Mouse (Mus musculus): ENCODE data around the gene Ggn. TPM values are rescaled to one million over a fixed set of nuclear protein-coding genes. Genes with fewer than 3 reads are reported as not detected.
"Not testable (repeated sequence)": the region's sequence is repeated elsewhere in the genome, so short reads cannot be mapped to it uniquely, and the experiment has no call there.

The Ggn gene
- polyA plus RNA-seq, 1 experiment: 16.0 TPM

DNA sequence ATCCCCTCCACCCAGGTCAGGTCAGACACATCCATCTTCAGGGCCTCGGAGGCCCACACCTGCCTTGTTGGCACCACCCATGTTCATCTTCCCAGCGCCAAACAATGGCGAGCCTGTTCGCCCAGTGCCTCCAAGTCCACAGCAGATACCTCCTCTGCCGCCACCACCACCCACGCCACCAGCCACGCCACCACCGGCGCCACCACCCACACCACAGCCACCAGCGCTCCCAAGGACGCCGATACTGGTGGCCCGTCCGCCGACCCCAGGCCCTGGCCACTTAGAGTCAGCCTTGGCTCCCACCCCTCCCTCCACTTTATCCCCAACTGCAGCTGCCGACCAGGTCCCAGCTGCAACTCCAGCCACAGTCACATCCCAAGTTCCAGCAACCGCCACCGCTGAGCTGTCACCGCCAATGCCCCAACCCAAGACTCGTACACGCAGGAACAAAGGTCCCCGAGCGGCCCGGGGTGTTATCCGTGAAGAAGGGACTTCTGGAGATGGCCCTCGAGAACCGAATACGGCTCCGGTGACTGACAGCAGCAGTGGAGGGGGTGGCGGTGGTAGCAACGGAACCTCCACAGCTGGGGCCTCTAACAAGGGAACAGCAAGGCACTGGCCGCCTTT, 2.5 kb downstream of the Ggn start:
- H3K4me1 ChIP-seq: peaks cover 80% of the 10 kb centered on the region
- peaks cover 59% of the 10 kb centered on the region for H3K36me3 ChIP-seq (replicated peaks; ENCODE audit: low read length)
- peaks cover 2% of the 10 kb centered on the region for H3K27me3 ChIP-seq (replicated peaks)
- no peak for TF ChIP-seq GATA1 (IDR thresholded peaks at IDR 0.05; ENCODE audit: borderline replicate concordance, low read length)
- no peaks in the 10 kb centered on the region for H3K9me3 ChIP-seq
- H3K4me3 ChIP-seq (replicated peaks): peak overlapping the region; percentile 33

DNA sequence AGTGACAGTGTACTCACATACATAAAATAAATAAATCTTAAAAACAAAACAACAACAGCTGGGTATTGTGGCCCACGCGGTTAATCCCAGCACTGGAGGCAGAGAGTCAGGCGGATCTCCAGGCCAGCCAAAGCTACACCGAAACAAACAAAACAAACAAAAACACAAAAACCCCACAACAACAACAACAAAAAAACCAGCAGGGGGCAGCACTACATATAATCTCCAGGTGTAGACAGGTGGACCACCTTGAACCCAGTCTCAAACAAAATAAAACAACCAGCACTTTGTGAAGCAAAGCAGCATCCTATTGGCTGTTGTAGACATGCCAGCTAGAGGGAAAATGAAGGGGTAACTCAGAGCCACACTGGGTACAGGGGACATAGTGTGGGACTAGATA, 8.1 kb downstream of the Ggn start:
- Histone ChIP-seq H3K4me1 (peaks cover 53% of the 10 kb centered on the region), H3K36me3 (replicated peaks; ENCODE audit: low read length) (peaks cover 56% of the 10 kb centered on the region), H3K27me3 (replicated peaks) (no peaks in the 10 kb centered on the region), H3K9me3 (no peaks in the 10 kb centered on the region), H3K4me3 (replicated peaks) (peak overlapping the region; percentile 62)
- TF ChIP-seq GATA1 (IDR thresholded peaks at IDR 0.05; ENCODE audit: borderline replicate concordance, low read length) (no peak), FLI1 (IDR thresholded peaks at IDR 0.05; ENCODE audit: low read length) (no peak)

DNA sequence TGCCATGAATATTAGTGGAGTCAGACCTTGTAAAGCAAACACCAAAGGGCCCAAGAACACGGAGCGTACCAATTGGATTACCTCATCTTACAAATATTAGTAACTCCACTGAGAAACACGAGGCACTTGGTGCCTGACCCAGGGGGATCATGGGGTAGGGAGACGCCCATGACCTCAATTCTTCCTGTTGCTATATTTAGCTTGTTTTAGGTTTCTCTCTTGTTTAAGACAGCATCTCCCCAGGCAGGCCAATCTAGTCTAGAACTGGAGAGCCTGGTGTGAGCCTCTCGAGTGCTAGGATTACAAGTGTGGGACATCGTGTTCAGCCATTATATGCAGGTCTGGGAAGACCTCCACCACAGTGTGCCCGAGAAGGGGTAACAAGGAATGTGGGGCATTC, 9.3 kb downstream of the Ggn start:
- TF ChIP-seq GATA1 (IDR thresholded peaks at IDR 0.05; ENCODE audit: borderline replicate concordance, low read length): no peak
- TF ChIP-seq FLI1 (IDR thresholded peaks at IDR 0.05; ENCODE audit: low read length): no peak
- no peaks in the 10 kb centered on the region for H3K9me3 ChIP-seq
- peaks cover 45% of the 10 kb centered on the region for H3K4me1 ChIP-seq
- peak overlapping the region; percentile 95 for H3K4me3 ChIP-seq (replicated peaks)
- H3K27me3 ChIP-seq (replicated peaks): no peaks in the 10 kb centered on the region
- H3K36me3 ChIP-seq (replicated peaks; ENCODE audit: low read length): peaks cover 44% of the 10 kb centered on the region

DNA sequence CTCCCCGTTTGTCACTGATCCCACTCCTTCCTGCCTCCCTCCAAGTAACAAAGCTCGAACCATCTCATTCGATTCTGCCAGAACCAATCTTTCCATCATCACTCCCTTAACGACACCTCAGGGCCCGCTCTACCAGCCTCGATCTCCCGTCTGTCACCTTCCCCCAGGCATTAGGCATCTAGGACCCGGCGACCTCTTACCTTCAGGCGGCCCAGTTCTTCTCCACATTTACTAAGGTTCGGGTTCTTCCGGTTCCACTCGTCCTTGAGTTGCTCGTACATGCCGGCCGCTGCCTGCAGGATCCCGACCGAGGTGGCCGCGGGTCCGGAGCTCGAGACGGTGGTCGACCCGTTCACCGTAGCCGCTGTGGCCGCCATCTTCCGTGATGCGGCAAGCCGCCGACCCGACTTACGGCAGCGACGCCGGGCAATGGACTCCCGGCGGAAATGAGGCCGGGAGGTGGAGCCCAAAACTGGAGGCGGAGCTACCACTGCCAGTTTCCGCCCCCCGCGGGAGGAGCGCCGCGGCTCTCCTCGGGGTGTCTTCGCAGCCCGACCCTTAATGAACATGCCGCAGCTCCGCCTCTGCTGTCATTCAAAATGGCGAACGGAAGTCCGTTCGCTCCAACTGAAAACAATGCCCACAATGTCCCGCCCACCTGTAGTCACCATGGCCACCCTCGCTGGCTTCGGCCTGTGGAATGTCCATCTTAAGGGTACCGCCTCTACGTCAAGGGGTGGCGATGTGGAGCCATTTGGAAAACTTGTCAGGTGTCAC, 10.3 kb downstream of the Ggn start, which contains the start of gene Psmd8:
TSS of gene Psmd8 (minus strand) at position 625 of the 777 bp plus-strand sequence.
- Histone ChIP-seq H3K4me1 (peaks cover 38% of the 10 kb centered on the region), H3K9me3 (no peaks in the 10 kb centered on the region), H3K4me3 (replicated peaks) (peak within 1 kb of the TSS; percentile 95), H3K36me3 (replicated peaks; ENCODE audit: low read length) (peaks cover 35% of the 10 kb centered on the region), H3K27me3 (replicated peaks) (no peaks in the 10 kb centered on the region)
- no peak for TF ChIP-seq GATA1 (IDR thresholded peaks at IDR 0.05; ENCODE audit: borderline replicate concordance, low read length)
- TF ChIP-seq FLI1 (IDR thresholded peaks at IDR 0.05; ENCODE audit: low read length): peak; percentile 71

DNA sequence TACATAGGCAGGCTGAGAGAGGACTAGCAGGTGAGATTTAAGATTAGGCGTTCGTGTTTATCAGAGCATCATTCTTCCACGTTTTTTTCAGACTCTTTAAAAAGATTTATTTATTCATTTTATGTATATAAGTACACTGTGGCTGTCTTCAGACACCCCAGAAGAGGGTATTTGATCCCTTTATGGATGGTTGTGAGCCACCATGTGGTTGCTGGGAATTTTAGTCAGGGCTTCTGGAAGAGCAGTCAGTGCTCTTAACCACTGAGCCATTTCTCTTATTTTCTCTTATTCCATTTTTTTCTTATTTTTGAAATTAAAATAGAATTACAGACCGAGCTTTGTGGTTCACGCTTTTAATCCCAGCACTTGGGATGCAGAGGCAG, 10.8 kb downstream of the Ggn start:
- Histone ChIP-seq H3K9me3 (no peaks in the 10 kb centered on the region), H3K4me3 (replicated peaks) (peak overlapping the region; percentile 95), H3K36me3 (replicated peaks; ENCODE audit: low read length) (peaks cover 29% of the 10 kb centered on the region), H3K27me3 (replicated peaks) (no peaks in the 10 kb centered on the region), H3K4me1 (peaks cover 34% of the 10 kb centered on the region)
- TF ChIP-seq GATA1 (IDR thresholded peaks at IDR 0.05; ENCODE audit: borderline replicate concordance, low read length): no peak
- no peak for TF ChIP-seq FLI1 (IDR thresholded peaks at IDR 0.05; ENCODE audit: low read length)

DNA sequence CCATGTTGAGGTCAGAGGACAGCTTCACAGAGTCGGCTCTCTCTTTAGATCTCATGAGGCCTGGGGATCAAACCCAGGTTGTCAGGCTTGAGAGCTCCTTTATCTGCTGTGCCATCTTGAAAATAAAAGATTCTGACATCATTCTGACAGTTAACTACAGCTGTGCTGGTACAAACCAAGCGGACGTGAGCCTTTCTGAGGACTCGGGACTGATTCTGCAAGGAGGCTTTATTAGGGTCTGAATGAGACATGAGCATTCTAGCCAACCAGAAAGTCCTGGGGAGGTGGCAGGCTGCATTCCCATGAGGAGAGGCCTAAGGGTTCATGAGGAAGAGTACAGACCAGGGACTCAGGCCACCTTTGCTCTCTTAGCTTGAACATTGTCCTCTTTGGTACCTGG, 11.3 kb downstream of the Ggn start:
- H3K9me3 ChIP-seq; H3K27me3 ChIP-seq (replicated peaks); H3K4me3 ChIP-seq (replicated peaks): not testable (repeated sequence)
- peaks cover 24% of the 10 kb centered on the region for H3K36me3 ChIP-seq (replicated peaks; ENCODE audit: low read length)
- peaks cover 29% of the 10 kb centered on the region for H3K4me1 ChIP-seq

DNA sequence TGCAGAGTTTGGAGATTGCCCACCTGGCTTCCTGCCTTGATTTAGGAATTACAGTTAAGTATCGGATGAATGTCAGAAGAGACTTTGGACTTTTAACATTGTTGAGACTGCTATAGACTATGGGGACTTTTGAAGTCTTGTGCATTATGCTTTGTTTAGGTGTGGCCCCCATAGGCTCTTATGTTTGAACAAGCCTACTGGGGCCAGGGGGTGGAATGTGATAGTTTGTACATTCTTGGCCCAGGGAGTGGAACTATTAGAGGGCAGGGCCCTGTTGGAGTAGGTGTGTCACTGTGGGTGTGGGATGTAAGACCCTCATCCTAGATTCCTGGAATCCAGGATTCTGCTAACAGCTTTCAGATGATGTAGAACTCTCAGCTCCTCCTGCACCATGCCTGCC, 24.2 kb downstream of the Ggn start:
- H3K4me3 ChIP-seq (replicated peaks): not testable (repeated sequence)

DNA sequence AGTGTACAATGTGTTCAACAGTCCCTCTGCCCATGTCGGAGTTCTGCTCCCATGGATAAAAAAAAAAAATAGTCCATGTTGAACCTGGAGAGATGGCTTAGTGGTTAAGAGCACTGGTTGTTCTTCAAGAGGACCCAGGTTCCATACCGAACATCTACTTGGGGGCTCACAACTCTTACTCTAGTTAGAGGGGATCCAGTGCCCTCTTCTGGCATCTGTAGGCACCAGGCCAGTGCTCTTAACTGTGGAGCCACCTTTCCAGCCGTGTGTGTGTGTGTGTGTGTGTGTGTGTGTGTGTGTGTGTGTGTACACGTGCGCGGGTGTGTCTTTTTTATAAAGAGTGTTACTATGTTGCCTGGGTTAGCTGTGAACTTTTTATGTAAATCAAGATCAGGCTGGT, 32.6 kb downstream of the Ggn start:
- TF ChIP-seq GATA1 (IDR thresholded peaks at IDR 0.05; ENCODE audit: borderline replicate concordance, low read length) (no peak), FLI1 (IDR thresholded peaks at IDR 0.05; ENCODE audit: low read length) (no peak)
- no peaks in the 10 kb centered on the region for H3K9me3 ChIP-seq
- no peaks in the 10 kb centered on the region for H3K36me3 ChIP-seq (replicated peaks; ENCODE audit: low read length)
- H3K4me1 ChIP-seq: 0 out of 2 replicates have a peak, but pooled peaks cover 4% of the 10 kb centered on the region
- no peak overlapping the region for H3K4me3 ChIP-seq (replicated peaks)
- peaks cover 10% of the 10 kb centered on the region for H3K27me3 ChIP-seq (replicated peaks)

More for the DNA sequence above, 24.2 kb downstream of the Ggn start:
- not testable (repeated sequence) for H3K27me3 ChIP-seq (replicated peaks); H3K9me3 ChIP-seq; H3K4me1 ChIP-seq; H3K36me3 ChIP-seq (replicated peaks; ENCODE audit: low read length)

DNA sequence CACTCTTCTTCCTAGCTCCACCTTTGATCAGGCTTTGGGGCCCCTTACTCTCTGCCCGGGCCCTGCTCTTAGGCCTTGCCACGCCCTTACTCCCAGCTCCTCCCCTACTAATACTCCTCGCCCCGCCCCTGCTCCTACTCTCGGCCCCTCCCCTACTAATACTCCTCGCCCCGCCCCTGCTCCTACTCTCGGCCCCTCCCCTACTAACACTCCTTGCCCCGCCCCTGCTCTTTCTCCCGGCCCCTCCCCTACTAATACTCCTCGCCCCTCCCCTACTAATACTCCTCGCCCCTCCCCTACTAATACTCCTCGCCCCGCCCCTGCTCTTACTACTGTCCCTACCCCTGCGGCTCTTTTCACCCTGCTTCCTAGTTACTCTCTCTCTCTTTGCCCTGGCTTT, 41.0 kb downstream of the Ggn start:
- Histone ChIP-seq H3K4me1 (peaks cover 29% of the 10 kb centered on the region), H3K9me3 (peaks cover 33% of the 10 kb centered on the region), H3K36me3 (replicated peaks; ENCODE audit: low read length) (peaks cover 13% of the 10 kb centered on the region), H3K4me3 (replicated peaks) (peak overlapping the region; percentile 93)
- not testable (repeated sequence) for H3K27me3 ChIP-seq (replicated peaks)

DNA sequence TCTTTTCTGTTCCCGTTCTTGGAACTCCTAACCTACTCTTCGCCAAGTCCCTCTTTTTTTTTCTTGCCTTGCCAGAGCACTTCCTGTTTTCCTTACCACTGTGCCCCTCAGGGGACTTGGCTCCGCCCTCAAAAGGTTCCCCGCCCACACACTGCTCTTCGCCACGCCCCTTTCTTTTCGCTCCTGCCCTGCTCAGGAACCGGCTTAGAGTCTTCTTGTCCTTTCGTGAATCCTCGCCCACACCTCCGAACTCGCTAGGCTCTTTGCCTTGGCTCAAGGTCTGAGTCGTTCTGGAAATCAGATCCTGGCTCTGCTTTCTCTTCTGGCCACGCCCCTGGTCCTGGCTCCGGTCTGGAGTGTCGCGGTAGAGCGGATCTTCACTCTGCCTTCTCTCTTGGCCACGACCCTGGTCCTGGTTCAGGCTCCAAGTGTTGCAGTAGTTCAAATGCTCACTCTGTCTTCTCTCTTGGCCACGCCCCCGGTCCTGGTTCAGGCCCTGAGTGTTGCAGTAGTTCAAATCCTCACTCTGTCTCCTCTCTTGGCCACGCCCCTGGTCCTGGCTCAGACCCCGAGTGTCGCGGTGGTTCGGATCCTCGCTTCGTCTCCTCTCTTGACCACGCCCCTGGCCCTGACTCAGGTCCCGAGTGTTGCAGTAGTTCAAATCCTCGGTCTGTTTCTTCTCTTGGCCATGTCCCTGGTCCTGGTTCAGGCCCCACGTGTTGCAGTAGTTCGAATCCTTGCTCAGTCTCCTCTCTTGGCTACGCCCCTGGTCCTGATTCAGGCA, 41.6 kb downstream of the Ggn start:
- H3K9me3 ChIP-seq: peaks cover 35% of the 10 kb centered on the region
- peaks cover 18% of the 10 kb centered on the region for H3K36me3 ChIP-seq (replicated peaks; ENCODE audit: low read length)
- no peak for TF ChIP-seq FLI1 (IDR thresholded peaks at IDR 0.05; ENCODE audit: low read length)
- no peak for TF ChIP-seq GATA1 (IDR thresholded peaks at IDR 0.05; ENCODE audit: borderline replicate concordance, low read length)
- H3K27me3 ChIP-seq (replicated peaks): no peaks in the 10 kb centered on the region
- peak overlapping the region; percentile 93 for H3K4me3 ChIP-seq (replicated peaks)
- peaks cover 30% of the 10 kb centered on the region for H3K4me1 ChIP-seq

Measured in megakaryocyte, embryonic 14.5 days (primary cell).